Mouse (Mus musculus): Measurements from ENCODE around the gene Mab21l1.

Mab21l1 gene

DNA sequence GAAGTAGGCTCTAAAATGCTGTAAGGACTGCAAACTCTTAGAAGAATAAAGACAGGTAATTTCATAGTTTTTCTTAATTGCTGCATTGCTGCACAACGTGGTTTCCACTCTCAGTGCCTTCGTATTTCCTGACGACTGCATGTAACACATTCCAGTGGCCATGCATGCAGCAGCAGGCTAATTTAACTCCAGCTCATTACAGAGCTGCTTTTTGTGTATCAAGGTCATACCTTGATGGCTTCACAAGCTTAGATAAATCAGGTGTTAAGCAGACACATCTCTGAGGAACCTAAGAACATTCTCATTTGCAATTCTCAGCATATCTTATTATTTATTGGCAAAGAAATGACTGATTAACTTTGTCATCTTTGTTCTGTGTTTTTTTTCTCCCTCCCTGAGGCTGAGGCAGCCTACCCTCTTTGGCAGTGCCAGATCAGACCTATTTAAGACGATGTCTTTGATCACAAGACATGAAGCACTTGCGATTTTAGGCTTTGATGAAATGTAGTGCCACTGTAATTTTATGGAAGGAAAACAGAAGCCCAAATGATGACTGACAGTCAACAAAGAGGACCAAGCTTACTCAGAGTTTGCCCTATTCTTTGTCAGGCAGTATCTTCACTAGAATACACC, 32.8 kb downstream of the Mab21l1 start:
- DNase-seq (ENCODE audit: low read depth, low spot score), result no peak

DNA sequence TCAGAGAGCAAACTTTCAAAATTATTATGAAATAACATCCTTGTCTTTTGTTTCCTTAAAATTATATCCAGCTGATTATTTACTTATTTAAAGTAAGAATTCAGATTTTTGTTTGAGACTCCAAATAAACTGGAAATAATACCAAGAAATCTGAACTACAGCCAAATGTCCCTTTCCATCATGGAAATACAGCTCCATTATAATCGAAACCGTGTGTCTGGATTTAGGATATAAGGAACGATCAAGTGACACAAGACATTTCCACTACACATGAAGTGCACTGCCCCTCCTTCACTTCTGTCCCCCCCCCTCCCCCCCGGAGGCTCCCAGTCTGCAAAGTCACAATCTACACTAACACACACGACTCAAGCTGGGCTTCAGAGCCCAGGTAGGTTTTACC, 33.8 kb downstream of the Mab21l1 start:
- DNase-seq (ENCODE audit: low read depth, low spot score), result no peak

DNA sequence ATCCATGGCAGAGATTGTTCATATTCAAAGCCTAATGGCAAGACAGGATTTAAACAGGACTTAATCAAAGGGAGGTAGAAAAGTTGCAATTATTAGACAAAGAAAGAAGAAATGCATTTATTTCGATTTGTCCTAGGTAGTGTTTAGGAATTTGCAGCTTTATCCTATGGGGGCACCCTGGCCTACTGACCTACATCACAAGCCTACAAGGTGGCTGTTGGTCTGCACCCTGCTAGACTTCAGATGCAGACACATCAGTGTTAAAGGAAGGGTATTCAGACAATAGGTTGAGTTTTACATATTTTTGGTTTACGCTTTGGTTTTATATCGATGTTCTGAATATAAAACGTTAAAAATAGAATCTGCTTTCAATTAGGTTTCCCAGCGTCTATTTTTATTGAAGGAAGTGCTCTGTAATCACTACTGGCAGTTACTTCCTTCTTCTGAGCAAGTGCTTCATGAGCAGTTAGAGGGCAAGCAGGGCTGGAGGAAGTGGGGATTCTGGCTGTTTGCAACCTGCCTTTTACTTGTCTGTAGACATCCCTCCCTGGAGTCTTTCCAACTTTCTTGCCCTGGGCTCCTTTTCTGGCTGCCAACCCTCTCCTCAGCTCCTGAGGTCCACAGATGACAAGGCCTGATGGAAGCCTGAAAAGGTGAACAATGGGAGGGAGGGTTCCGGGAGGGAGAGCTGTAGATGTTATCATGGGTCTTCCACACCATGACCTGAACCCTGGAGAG, 34.5 kb downstream of the Mab21l1 start:
- DNase-seq (ENCODE audit: low read depth, low spot score), result no peak

DNA sequence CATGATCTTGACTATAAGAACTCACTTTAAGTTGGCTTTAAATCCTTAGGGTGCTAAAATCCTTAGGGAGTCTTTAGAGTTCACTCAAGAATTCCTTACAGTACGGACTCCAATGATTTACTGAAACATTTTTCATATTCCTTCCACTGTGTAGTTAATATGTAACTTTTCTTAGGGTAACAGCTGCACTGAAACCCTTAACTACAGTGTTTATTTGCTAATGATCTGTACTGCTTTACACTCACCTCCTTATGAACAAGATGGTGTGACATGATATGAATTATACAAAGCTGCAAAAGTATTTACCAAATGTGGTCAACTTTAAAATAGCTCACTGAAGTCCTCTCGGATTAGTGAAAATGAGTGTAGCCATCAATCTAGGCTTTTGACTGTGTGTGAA, 35.8 kb downstream of the Mab21l1 start:
- DNase-seq (ENCODE audit: low read depth, low spot score), result no peak

DNA sequence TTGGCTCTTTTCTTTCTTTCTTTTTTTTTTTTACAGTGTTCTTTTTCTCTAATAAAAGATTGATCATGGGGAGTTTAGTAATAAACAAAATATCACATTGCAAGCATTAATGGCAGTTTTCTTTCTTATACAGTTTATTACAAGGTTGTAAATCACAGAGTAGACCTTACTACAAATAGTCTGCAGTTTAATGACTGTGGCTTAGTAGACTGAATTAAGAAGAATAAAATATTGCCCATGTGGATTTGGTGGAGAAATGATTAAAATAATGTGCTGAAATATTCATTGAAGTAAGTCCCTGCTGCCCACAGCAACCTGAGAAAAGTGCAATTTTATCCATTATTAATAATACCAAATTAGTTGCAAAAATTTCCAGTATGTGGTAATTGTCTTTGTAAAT, 37.3 kb downstream of the Mab21l1 start:
- DNase-seq (ENCODE audit: low read depth, low spot score), result no peak

DNA sequence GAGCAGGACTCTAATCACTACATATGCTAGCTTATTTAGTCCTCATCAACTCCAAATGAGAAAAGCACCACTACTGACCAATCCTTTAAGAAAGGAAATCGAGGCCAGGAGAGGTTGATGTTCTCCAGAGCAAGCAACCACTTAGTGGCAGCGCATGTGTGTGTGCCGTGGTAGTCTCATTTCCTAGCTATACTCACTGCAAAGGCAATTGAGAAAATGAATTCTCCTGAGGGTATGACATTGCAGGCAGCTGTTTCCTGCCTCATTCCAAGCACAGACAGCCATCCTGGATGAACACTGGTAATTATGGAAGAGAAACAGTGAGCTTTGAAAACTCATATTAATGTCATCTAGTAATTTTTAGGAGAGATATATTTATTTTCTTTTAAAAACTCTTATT, 42.6 kb downstream of the Mab21l1 start:
- no peak for DNase-seq (ENCODE audit: low read depth, low spot score)

DNA sequence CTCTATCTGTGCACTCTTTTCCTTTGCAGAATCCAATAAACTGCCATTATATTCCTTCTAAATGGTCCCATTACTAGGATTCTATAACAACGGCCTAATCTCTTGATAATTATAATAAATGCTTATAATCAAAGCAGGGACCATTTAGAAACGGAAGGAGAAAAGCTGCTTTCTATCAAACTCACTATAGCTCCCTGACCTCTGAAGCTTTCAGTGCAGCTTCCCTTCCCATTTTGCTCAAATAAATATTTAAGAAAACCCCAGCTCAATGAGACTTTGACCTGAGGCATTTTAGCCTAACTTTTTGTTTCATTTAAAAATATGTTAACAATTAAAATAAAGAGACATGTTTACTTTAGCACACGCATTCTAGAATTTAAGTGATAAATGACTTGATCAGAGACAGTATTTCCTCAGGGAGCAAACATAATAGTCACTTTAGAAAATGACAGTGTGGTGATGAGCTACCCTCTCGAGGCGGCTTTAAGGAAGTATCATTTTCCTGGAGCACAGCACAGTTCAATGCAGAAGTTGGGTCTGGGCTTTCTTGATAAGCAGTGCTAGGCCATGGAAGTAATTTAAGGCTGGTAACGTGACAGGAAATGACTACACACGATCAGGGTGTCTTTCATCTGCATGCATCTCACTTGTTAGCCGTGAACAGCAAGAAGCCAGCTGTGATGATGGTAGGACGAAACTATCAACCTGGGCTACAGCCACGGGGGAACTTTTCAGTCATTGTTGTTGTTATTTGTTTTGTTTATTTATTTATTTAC, 46.4 kb downstream of the Mab21l1 start:
- no peak for DNase-seq (ENCODE audit: low read depth, low spot score)

DNA sequence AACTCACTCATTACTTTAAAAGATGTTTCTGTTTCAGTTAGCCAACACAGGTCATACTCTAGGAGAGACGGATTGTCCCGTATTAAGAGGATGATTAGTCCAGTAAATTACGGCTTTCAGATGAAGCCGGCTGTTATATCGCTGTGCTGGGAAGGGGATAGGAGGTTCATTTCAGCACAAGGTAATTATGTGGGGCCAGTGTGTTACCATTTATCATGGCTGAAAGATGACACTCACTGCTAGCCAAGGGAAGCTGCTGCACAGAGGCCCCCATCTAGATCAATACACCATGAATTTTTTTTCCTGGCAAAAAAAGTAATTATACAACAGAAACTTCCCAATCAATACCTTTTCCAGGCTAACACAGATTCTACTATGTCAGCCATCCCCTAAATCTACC, 47.9 kb downstream of the Mab21l1 start:
- DNase-seq (ENCODE audit: low read depth, low spot score), result no peak

Measured in ES-CJ7 (cell line).